Mouse (Mus musculus): ENCODE results near the gene Dctn2. TPM values are rescaled to one million over a fixed set of nuclear protein-coding genes. Genes with fewer than 3 reads are reported as not detected.
"Not testable (repeated sequence)": the region's sequence is repeated elsewhere in the genome, so short reads cannot be mapped to it uniquely, and the experiment has no call there.

Gene Dctn2
- polyA plus RNA-seq, 1 experiment from 2014 or later = 255 TPM

- Histone ChIP-seq H3K36me3 (peaks cover 16% of the 10 kb centered on the region), H3K4me1 (replicated peaks) (peaks cover 13% of the 10 kb centered on the region)
- not testable (repeated sequence) for H3K27ac ChIP-seq; DNase-seq (ENCODE audit: low spot score); H3K9me3 ChIP-seq; H3K4me3 ChIP-seq; H3K27me3 ChIP-seq (ENCODE audit: insufficient read depth, poor library complexity, severe bottlenecking)
- WGBS = 91% methylated on average over 5 of the region's 5 CpGs
These were observed 47.3 kb downstream of the Dctn2 start for GRCm38 (mm10) chr10:127313516-127313915.

- not testable (repeated sequence) for DNase-seq (ENCODE audit: low spot score); H3K4me3 ChIP-seq; H3K27me3 ChIP-seq (ENCODE audit: insufficient read depth, poor library complexity, severe bottlenecking); H3K9me3 ChIP-seq; H3K27ac ChIP-seq; H3K36me3 ChIP-seq
- H3K4me1 ChIP-seq (replicated peaks) = peaks cover 12% of the 10 kb centered on the region
- 66% methylated on average over 1 of the region's 1 CpGs for WGBS
These were observed 48.8 kb downstream of the Dctn2 start for GRCm38 (mm10) chr10:127314950-127315349.

DNA sequence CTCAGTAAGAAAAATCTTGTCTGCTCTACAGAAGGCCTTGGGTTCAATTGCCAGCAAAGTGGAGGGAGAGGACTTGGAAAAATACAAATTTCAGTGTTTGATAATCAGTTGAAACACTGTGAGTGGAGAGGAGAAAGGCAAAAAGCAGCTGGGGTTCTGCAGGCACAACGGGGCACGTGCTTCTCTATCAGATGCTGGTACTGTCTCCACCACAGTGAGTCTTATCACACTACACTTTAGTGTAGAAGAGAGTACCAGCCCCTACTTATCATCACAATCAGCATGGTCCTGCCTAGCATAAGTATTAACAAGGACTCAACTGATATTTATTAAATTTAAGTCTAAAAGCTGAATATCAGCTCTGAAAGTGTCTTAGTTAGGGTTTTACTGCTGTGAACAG is 51.1 kb downstream of the Dctn2 start:
- no peak overlapping the region for H3K4me3 ChIP-seq
- DNase-seq (ENCODE audit: low spot score) = no peak
- no peaks in the 10 kb centered on the region for H3K9me3 ChIP-seq
- H3K36me3 ChIP-seq = no peaks in the 10 kb centered on the region
- 84% methylated on average over 2 of the region's 2 CpGs for WGBS
- no peaks in the 10 kb centered on the region for H3K4me1 ChIP-seq (replicated peaks)
- H3K27ac ChIP-seq = no peak overlapping the region
- peaks cover 9% of the 10 kb centered on the region for H3K27me3 ChIP-seq (ENCODE audit: insufficient read depth, poor library complexity, severe bottlenecking)

DNA sequence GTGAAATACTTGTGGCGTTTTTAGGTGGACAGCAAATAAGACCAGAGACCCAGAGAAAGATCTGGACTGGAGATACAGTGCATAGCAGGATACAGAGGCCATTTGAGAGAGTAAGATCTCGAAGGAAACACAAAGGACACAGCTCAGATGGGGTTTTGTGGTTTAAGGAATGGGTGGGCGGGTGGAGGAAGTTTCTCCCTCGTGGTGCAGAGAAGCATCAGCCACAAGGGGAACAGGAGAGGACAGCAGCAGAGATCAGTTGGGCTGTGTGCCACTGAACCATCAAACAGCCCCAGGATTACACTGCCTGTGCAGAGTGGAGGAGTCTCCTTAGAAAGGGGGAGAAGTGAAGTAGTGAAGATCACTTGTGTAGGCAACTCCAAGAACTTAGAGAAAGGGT is 51.8 kb downstream of the Dctn2 start:
- Histone ChIP-seq H3K4me3 (no peak overlapping the region), H3K4me1 (replicated peaks) (no peaks in the 10 kb centered on the region), H3K36me3 (no peaks in the 10 kb centered on the region), H3K27ac (no peak overlapping the region), H3K27me3 (ENCODE audit: insufficient read depth, poor library complexity, severe bottlenecking) (peaks cover 16% of the 10 kb centered on the region), H3K9me3 (no peaks in the 10 kb centered on the region)
- no peak for DNase-seq (ENCODE audit: low spot score)
- 49% methylated on average over 4 of the region's 4 CpGs for WGBS

DNA sequence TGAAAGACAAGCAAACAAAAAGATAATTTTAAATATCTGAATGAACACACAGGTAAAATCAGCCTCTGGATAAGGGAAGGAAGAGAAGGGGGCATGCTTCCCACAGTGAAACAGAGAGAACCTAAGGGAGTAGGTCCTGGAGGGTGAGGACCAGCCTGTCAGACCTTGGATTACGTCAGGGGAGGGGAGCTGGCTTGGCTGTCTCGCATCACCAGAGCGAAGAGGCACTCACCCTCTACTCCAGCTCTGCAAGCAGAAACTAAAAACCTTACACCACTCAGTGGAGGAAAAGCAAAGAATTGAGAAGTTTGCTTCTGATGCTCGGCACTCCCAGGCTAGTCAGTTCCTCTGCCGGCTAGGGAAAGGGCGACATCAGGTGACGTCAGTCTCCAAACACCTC is 53.8 kb downstream of the Dctn2 start:
- Histone ChIP-seq H3K4me1 (replicated peaks) (0 out of 2 replicates have a peak, but pooled peaks cover 2% of the 10 kb centered on the region), H3K27ac (no peak overlapping the region), H3K4me3 (no peak overlapping the region), H3K9me3 (no peaks in the 10 kb centered on the region), H3K27me3 (ENCODE audit: insufficient read depth, poor library complexity, severe bottlenecking) (peaks cover 36% of the 10 kb centered on the region), H3K36me3 (no peaks in the 10 kb centered on the region)
- 80% methylated on average over 7 of the region's 7 CpGs for WGBS
- no peak for DNase-seq (ENCODE audit: low spot score)

DNA sequence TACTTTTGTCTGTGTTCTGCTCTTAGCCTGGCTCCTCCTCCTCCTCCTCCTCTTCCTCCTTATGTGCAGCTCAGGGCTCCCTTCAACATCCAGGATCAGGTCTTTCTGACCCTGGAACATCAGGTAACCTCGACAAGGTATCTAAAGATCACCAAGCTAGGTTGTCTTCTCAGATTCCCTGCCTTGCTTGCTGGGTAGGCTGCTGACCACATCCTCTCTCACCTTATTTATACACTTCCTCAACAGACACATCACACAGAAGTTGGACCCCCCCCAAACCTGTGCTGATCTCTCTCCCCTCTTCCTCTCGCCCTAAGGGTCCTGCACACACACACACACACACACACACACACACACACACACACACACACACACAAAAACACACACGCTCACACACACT is 55.5 kb downstream of the Dctn2 start, which contains the start of gene Arhgap9:
Arhgap9 (plus strand) TSS at position 344 of the 400 bp plus-strand sequence.
- H3K4me1 ChIP-seq (replicated peaks) = peaks cover 14% of the 10 kb centered on the region
- H3K4me3 ChIP-seq = no peak within 1 kb of the TSS
- no peak for DNase-seq (ENCODE audit: low spot score)
- H3K36me3 ChIP-seq = no peaks in the 10 kb centered on the region
- H3K9me3 ChIP-seq = no peaks in the 10 kb centered on the region
- H3K27ac ChIP-seq = peak within 1 kb of the TSS; percentile 18; the same call in 1 of the 2 replicates
- WGBS = 82% methylated on average over 3 of the region's 3 CpGs
- H3K27me3 ChIP-seq (ENCODE audit: insufficient read depth, poor library complexity, severe bottlenecking) = peaks cover 52% of the 10 kb centered on the region

- WGBS = 69% methylated on average over 13 of the region's 13 CpGs
- Histone ChIP-seq H3K4me1 (replicated peaks) (peaks cover 18% of the 10 kb centered on the region), H3K27me3 (ENCODE audit: insufficient read depth, poor library complexity, severe bottlenecking) (peaks cover 58% of the 10 kb centered on the region), H3K27ac (0 out of 2 replicates have a peak overlapping the region, but pooled peaks have one; percentile 18), H3K36me3 (no peaks in the 10 kb centered on the region), H3K9me3 (no peaks in the 10 kb centered on the region), H3K4me3 (no peak overlapping the region)
- DNase-seq (ENCODE audit: low spot score) = no peak
These were observed 56.0 kb downstream of the Dctn2 start for GRCm38 (mm10) chr10:127322178-127322577.

DNA sequence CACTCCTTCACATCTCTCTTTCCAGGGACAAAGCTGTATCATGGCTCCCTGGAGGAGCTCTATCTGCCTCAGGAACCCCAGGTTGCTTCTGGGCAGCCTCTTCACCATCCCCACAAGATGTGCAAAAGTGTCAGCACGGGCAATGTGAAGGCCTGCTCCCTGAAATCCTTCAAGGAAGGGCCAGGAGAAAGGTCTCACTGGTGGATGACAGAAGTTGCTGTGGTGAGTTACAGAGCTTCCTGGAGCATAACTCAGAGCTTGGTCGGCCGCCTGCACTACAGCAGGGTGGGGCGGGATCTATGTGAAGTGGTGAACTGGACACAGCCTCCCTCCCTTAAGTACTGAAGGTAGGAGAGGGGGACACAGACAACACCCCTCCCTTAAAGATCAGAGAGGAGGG is 56.5 kb downstream of the Dctn2 start:
- peaks cover 18% of the 10 kb centered on the region for H3K4me1 ChIP-seq (replicated peaks)
- H3K27ac ChIP-seq = peak overlapping the region; percentile 18; the same call in 1 of the 2 replicates
- peaks cover 63% of the 10 kb centered on the region for H3K27me3 ChIP-seq (ENCODE audit: insufficient read depth, poor library complexity, severe bottlenecking)
- no peaks in the 10 kb centered on the region for H3K9me3 ChIP-seq
- no peaks in the 10 kb centered on the region for H3K36me3 ChIP-seq
- no peak for DNase-seq (ENCODE audit: low spot score)
- 74% methylated on average over 4 of the region's 4 CpGs for WGBS
- no peak overlapping the region for H3K4me3 ChIP-seq

DNA sequence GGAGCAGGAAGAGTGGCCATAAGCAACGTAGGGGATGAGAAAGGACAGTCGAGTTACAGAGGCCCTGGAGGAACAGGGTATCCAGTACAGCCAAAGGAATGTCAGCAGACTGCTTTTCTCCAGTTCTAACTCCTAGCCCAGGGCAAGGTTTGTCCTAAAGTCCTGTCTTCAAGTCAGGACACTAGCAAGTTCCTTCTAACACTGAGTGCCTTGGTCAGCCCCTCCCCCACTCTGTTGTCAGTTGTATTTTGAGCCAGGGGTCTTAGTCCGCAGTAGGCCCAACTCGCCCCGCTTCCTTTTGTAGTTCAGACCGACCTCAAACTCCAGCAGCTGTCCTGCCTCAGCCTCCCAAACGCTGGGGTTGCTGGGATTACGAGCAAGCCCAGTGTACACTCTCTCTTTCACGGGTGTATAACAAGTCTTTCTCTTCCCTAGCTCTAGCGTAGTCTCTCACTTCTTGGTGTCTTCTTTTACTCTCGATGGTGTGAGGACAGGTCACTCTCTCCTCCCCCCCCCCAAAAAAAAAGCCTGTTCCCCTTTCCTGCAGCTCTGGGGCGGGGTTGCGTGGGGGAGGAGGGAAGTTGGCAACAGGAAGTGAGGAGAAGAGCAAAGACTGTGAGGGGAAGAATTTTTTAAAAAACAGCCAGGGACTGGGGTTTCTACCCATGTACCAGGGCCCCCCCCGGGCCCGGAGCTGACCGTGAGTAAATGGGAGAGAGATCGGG is 57.1 kb downstream of the Dctn2 start:
- H3K27ac ChIP-seq = no peak overlapping the region
- H3K4me3 ChIP-seq = no peak overlapping the region
- peaks cover 69% of the 10 kb centered on the region for H3K27me3 ChIP-seq (ENCODE audit: insufficient read depth, poor library complexity, severe bottlenecking)
- WGBS = 77% methylated on average over 17 of the region's 17 CpGs
- no peak for DNase-seq (ENCODE audit: low spot score)
- H3K36me3 ChIP-seq = no peaks in the 10 kb centered on the region
- no peaks in the 10 kb centered on the region for H3K9me3 ChIP-seq
- peaks cover 18% of the 10 kb centered on the region for H3K4me1 ChIP-seq (replicated peaks)

GRCm38 (mm10) chr10:127324495-127324894 is 58.3 kb downstream of the Dctn2 start:
- Histone ChIP-seq H3K27me3 (ENCODE audit: insufficient read depth, poor library complexity, severe bottlenecking) (peaks cover 81% of the 10 kb centered on the region), H3K4me3 (peak overlapping the region; percentile 9; the same call in 1 of the 2 replicates), H3K36me3 (no peaks in the 10 kb centered on the region), H3K4me1 (replicated peaks) (peaks cover 18% of the 10 kb centered on the region), H3K9me3 (no peaks in the 10 kb centered on the region), H3K27ac (no peak overlapping the region)
- 10% methylated on average over 7 of the region's 7 CpGs for WGBS
- peak; percentile 63 for DNase-seq (ENCODE audit: low spot score)

DNA sequence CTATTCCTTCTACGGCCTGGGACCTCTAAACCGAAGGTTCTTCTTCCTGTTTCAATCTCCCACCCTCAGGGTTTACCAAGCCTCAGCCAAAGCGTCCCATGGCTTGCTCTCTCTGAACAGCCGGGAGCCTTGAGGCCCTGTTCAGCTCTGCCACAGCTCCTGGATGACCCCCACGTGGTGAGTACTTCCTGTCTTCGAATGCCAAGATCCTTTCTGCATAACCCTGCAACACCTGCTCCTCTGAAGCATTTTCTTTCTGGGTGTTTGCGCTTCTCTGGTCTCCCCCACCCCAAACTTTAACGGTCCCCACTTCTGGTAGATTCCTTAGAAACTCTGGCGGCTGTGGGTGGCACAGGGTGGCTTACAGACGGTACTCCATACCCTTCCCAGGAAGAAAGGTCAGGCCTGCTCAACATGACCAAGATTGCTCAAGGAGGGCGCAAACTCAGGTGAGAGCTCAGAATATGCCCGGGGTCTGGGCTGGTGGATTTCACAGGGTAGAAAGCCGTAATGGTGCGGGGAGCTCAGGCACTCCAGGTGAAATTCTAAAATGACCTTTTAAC is 59.4 kb downstream of the Dctn2 start:
- no peaks in the 10 kb centered on the region for H3K9me3 ChIP-seq
- peaks cover 7% of the 10 kb centered on the region for H3K36me3 ChIP-seq
- peaks cover 18% of the 10 kb centered on the region for H3K4me1 ChIP-seq (replicated peaks)
- no peak for DNase-seq (ENCODE audit: low spot score)
- no peak overlapping the region for H3K27ac ChIP-seq
- 26% methylated on average over 14 of the region's 14 CpGs for WGBS
- peaks cover 92% of the 10 kb centered on the region for H3K27me3 ChIP-seq (ENCODE audit: insufficient read depth, poor library complexity, severe bottlenecking)
- peak overlapping the region; percentile 52 for H3K4me3 ChIP-seq

GRCm38 (mm10) chr10:127326017-127326801 is 60.0 kb downstream of the Dctn2 start:
- WGBS = 1% methylated on average over 54 of the region's 54 CpGs
- peak overlapping the region; percentile 52 for H3K4me3 ChIP-seq

DNA sequence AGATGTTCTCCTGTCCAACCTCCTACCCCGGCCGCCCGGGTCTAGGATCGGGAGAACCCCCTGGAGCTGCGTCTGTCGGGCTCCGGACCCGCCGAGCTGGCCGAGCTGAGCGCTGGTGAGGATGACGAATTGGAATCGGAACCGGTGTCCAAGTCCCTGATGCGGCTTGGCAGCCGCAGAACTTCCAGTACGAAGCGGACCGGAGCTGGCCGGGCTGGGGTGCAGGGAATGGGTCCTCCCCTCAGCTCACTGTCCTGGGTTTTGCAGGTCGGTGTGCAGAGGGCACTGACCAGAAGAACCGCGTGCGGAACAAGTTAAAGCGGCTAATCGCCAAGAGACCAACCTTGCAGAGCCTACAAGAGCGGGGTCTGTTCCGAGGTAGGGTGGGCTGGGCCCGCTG is 60.7 kb downstream of the Dctn2 start:
- H3K27me3 ChIP-seq (ENCODE audit: insufficient read depth, poor library complexity, severe bottlenecking) = peaks cover 100% of the 10 kb centered on the region
- no peak for DNase-seq (ENCODE audit: low spot score)
- peaks cover 20% of the 10 kb centered on the region for H3K36me3 ChIP-seq
- no peaks in the 10 kb centered on the region for H3K9me3 ChIP-seq
- peak overlapping the region; percentile 51; the same call in 1 of the 2 replicates for H3K27ac ChIP-seq
- H3K4me3 ChIP-seq = peak overlapping the region; percentile 52
- H3K4me1 ChIP-seq (replicated peaks) = peaks cover 20% of the 10 kb centered on the region
- 5% methylated on average over 29 of the region's 29 CpGs for WGBS

More at GRCm38 (mm10) chr10:127326017-127326801, 60.0 kb downstream of the Dctn2 start:
- DNase-seq (ENCODE audit: low spot score) = peak; percentile 60
- H3K36me3 ChIP-seq = peaks cover 14% of the 10 kb centered on the region
- peaks cover 20% of the 10 kb centered on the region for H3K4me1 ChIP-seq (replicated peaks)
- H3K27ac ChIP-seq = peak overlapping the region; percentile 51; the same call in 1 of the 2 replicates
- H3K9me3 ChIP-seq = no peaks in the 10 kb centered on the region
- H3K27me3 ChIP-seq (ENCODE audit: insufficient read depth, poor library complexity, severe bottlenecking) = peaks cover 98% of the 10 kb centered on the region

Data from hindbrain, embryonic 10.5 days (tissue).